8 mouse cellular contexts compared by ENCODE assay signal in the genomic region with DNA sequence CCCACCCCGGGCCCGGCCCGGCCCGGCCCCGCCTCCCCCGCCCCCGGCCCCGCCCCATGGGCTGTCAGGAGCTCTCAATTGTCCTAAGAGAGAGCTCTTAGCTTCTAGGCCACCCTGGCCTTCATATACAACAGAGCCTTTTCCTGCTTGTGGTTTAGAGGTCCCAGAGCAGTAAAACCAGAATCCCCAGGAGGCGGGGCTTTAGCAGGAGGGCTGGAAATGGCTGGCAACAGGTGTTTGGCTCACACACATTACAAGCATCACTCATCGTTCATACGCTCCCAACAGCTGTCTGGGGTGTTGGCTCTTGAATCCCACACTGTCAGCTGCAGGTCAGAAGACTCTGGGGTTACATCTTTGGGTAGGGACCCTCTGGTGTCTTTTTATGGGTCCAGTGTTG. TPM values are rescaled to one million over a fixed set of nuclear protein-coding genes. Genes with fewer than 3 reads are reported as not detected.
A peak's percentile ranks its signal among the peaks of the same experiment; 100 is the strongest.
DNase-seq lines count a peak whose midpoint lies in the region; ATAC-seq lines count a peak whose summit lies in the region.

No protein-coding gene starts in this region.

- peak; percentile 47 for ATAC-seq in granulocyte monocyte progenitor cell, adult 5-6 weeks (replicated peaks; ENCODE audit: poor library complexity, severe bottlenecking)

- DNase-seq in embryo, embryonic 11 days: peak; percentile 44
- no peak for DNase-seq in embryo, embryonic 10 days (ENCODE audit: low spot score)
- DNase-seq in 3T3-L1 (ENCODE audit: low read depth, low spot score): peak; percentile 12
- peak; percentile 21 for DNase-seq in lung, postnatal 36 days
- no peak for DNase-seq in layer of hippocampus, adult 8-10 months (ENCODE audit: low spot score in 2 of 2)
- no peak for DNase-seq in adrenal gland, adult 8-10 months
- DNase-seq in kidney, postnatal 25 days: no peak

RNA-seq across cellular contexts. Expression of gene Ube2d1, which starts 7.2 kb away (rescaled TPM):
- 40.5 and 61.7 TPM in 2 replicates for total RNA-seq in granulocyte monocyte progenitor cell, adult 5-6 weeks (2014; fragmentation: Nextera tagmentation)
- 11.2 and 15.2 TPM in 2 replicates for total RNA-seq in granulocyte monocyte progenitor cell, adult 5-6 weeks (2017)
- total RNA-seq in layer of hippocampus, adult 8-10 months (2022): 10 to 100 TPM; 48.3 to 51.1 (median 49.1) TPM
- 10 to 100 TPM; 17.1 to 23.0 (median 21.3) TPM for total RNA-seq in adrenal gland, adult 8-10 months (2022)

RNA-seq across cellular contexts. Expression of gene Cisd1, which starts 52.5 kb away (rescaled TPM):
- 33.2 and 35.9 TPM in 2 replicates for total RNA-seq in granulocyte monocyte progenitor cell, adult 5-6 weeks (2014; fragmentation: Nextera tagmentation)
- total RNA-seq in granulocyte monocyte progenitor cell, adult 5-6 weeks (2017): 12.7 and 13.5 TPM in 2 replicates
- 100 to 1,000 TPM; 117 to 140 (median 130) TPM for total RNA-seq in layer of hippocampus, adult 8-10 months (2022)
- 100 to 1,000 TPM in 1 of 4 experiments, 10 to 100 TPM in 3; 43.8 to 104 (median 72.0) TPM for total RNA-seq in adrenal gland, adult 8-10 months (2022)

RNA-seq across cellular contexts. Expression of gene Tfam, which starts 54.2 kb away (rescaled TPM):
- total RNA-seq in granulocyte monocyte progenitor cell, adult 5-6 weeks (2014; fragmentation: Nextera tagmentation): 52.6 and 71.6 TPM in 2 replicates
- 73.2 and 91.8 TPM in 2 replicates for total RNA-seq in granulocyte monocyte progenitor cell, adult 5-6 weeks (2017)
- total RNA-seq in layer of hippocampus, adult 8-10 months (2022): 10 to 100 TPM; 40.2 to 54.4 (median 44.8) TPM
- 10 to 100 TPM; 45.4 to 56.1 (median 51.8) TPM for total RNA-seq in adrenal gland, adult 8-10 months (2022)

RNA-seq across cellular contexts. Expression of gene Ipmk, which starts 55.3 kb away (rescaled TPM):
- total RNA-seq in granulocyte monocyte progenitor cell, adult 5-6 weeks (2014; fragmentation: Nextera tagmentation): 20.5 and 25.2 TPM in 2 replicates
- total RNA-seq in granulocyte monocyte progenitor cell, adult 5-6 weeks (2017): 24.4 and 28.6 TPM in 2 replicates
- total RNA-seq in layer of hippocampus, adult 8-10 months (2022): 10 to 100 TPM; 35.0 to 41.8 (median 37.4) TPM
- total RNA-seq in adrenal gland, adult 8-10 months (2022): 10 to 100 TPM; 12.6 to 16.3 (median 15.2) TPM

Comparison
In these comparisons a context has a peak if more than half of its experiments do, and no peak if none do; other contexts are left out.
1. DNase-seq: peak in embryo, embryonic 11 days (single experiment), 3T3-L1 (single experiment) and lung, postnatal 36 days (single experiment); none in embryo, embryonic 10 days (single experiment), layer of hippocampus, adult 8-10 months (0 of 2), adrenal gland, adult 8-10 months (single experiment) and kidney, postnatal 25 days (0 of 2).